Mouse (Mus musculus) midbrain, embryonic 11.5 days (tissue): ENCODE results near the gene St6gal1. TPM values are rescaled to one million over a fixed set of nuclear protein-coding genes. Genes with fewer than 3 reads are reported as not detected.
A peak's percentile ranks its signal among the peaks of the same experiment; 100 is the strongest.

ENCODE experiments used
- ATAC-seq: fragments of 200-750 bp; cut with Nextera tagmentation; 2 replicates; pipeline ENCODE4 v1.8.0; 2017; ENCODE audit warnings: moderate TSS enrichment, moderate library complexity; ENCODE audit not compliant: low FRiP score
- DNase-seq: peaks from one replicate; pipeline ENCODE4 v3.0.0; 2015; ENCODE audit warnings: low spot score; ENCODE audit errors: missing footprints
- H3K27ac ChIP-seq: fragments of 300-500 bp; sonication (generic); 2 replicates; pipeline ENCODE4 v1.5.1; 2014; ENCODE audit warnings: low read depth, low read length
- H3K27me3 ChIP-seq: fragments of 300-500 bp; sonication (generic); 2 replicates; pipeline ENCODE4 v1.6.1; 2014; ENCODE audit warnings: mild to moderate bottlenecking, low read length, moderate library complexity, mixed read lengths; ENCODE audit not compliant: control insufficient read depth, insufficient read depth
- H3K36me3 ChIP-seq: fragments of 300-500 bp; sonication (generic); 2 replicates; pipeline ENCODE4 v1.6.1; 2014; ENCODE audit warnings: mild to moderate bottlenecking, low read length, moderate library complexity, mixed read lengths; ENCODE audit not compliant: control insufficient read depth, insufficient read depth
- H3K4me1 ChIP-seq: fragments of 300-500 bp; sonication (generic); 2 replicates; pipeline ENCODE4 v1.6.1; 2014; ENCODE audit warnings: low read length; ENCODE audit not compliant: control insufficient read depth, insufficient read depth
- H3K4me2 ChIP-seq: fragments of 300-500 bp; sonication (generic); 2 replicates; pipeline ENCODE4 v1.6.1; 2014; ENCODE audit warnings: mild to moderate bottlenecking, moderate library complexity
- H3K4me3 ChIP-seq: fragments of 300-500 bp; sonication (generic); 2 replicates; pipeline ENCODE4 v1.5.1; 2014; ENCODE audit warnings: low read depth, low read length
- H3K9ac ChIP-seq: fragments of 300-500 bp; sonication (generic); 2 replicates; pipeline ENCODE4 v1.6.1; 2014; ENCODE audit warnings: low read length
- H3K9me3 ChIP-seq: fragments of 300-500 bp; sonication (generic); 2 replicates; pipeline ENCODE4 v1.6.1; 2016; ENCODE audit warnings: low read length; ENCODE audit not compliant: control insufficient read depth
- WGBS: fragments of 180-500 bp; shearing (Covaris S2); extraction: QIAGEN DNeasy Blood & Tissue Kit; methylation state at CpG from one replicate; pipeline ENCODE4 v1.1.7; 2014; 5-methylcytosine and 5-hydroxymethylcytosine counted together
- polyA plus RNA-seq: library from polyadenylated mRNA; unstranded; fragments of >200 nt; fragmentation: Nextera tagmentation; extraction: Ambion mirVana; gene quantifications from 2 replicates; pipeline ENCODE4 v1.2.1, GENCODE M21; 2014

St6gal1 gene
- polyA plus RNA-seq, 1 experiment from 2014 or later = 31.8 TPM

DNA sequence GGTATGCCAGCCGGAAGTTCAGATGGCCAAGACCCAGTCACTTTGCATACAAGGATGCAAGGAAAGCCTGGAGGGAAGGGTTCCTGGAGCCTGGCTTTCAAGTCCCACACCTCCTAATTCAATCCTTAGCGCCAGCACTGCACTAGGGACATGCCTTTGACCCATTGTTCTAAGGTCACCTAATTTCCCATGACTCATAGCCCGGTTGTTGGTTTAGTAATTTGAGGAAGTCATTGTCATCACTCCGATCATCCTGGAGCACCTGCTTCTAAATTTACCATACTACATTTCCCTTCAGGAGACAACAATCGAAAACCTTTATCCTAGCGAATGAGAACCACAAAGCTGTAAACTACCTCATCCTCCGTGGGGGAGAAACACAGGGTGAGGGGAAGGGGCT is 10.2 kb upstream of the St6gal1 start:
- Histone ChIP-seq H3K4me1 (no peaks in the 10 kb centered on the region), H3K9me3 (no peaks in the 10 kb centered on the region), H3K27ac (no peak overlapping the region), H3K9ac (no peak overlapping the region), H3K27me3 (no peaks in the 10 kb centered on the region), H3K4me2 (no peak overlapping the region), H3K36me3 (no peaks in the 10 kb centered on the region), H3K4me3 (no peak overlapping the region)
- 83% methylated on average over 7 of the region's 7 CpGs for WGBS
- no peak for DNase-seq
- ATAC-seq = no peak

DNA sequence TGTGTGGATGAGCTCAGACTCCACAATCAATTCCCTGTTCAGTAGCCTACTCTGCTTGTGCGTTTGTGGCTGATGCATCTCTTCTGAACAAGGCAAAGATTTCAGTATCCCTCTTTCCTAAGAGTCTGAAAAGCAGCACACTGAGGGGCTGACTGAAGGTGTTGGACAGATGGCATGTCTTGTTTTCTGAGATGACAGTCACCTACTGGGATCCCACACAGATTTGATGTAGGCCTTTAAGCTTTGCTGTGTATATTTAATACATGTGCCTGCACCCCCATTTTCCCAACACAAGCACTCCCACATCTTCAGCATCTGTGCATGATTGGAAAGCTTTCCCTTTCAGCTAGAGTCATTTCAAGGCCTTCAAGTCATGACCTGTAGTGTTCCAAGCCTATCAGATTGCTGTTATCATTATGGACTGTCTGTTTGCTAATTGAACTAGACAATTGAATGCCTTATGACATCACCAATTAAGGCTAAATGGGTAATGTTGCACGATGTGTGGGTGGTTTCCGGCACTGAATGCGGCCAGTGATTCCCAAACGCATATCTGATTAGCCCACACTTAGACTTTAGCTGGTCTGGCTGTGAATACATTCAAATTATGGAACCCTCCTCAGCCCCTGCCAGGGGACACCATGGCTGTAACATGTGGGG is 9.2 kb upstream of the St6gal1 start:
- Histone ChIP-seq H3K27me3 (no peaks in the 10 kb centered on the region), H3K9ac (no peak overlapping the region), H3K4me3 (no peak overlapping the region), H3K27ac (no peak overlapping the region), H3K9me3 (no peaks in the 10 kb centered on the region), H3K4me2 (no peak overlapping the region), H3K36me3 (no peaks in the 10 kb centered on the region), H3K4me1 (no peaks in the 10 kb centered on the region)
- 89% methylated on average over 5 of the region's 5 CpGs for WGBS
- DNase-seq (no peak), ATAC-seq (no peak)

DNA sequence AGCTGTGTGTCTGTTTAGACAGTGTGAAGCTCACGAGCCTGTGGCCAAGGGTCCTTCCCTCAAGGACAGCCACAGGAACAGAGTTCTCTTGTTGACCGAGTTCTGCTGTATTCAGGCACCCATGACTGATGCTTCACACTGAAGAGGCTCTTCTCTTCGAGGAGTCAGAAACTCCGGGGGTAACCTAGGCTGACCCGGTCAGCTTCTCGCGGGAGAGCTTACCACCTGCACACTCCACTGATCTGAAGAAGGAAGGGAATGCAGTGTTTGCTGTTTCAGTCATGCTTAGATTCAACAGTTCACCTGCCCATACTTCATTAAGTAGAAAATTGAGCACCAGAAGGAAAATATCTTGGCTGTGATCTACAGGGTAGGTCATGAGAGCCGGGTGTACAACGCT is 8.2 kb upstream of the St6gal1 start:
- Histone ChIP-seq H3K4me3 (no peak overlapping the region), H3K9ac (no peak overlapping the region), H3K9me3 (no peaks in the 10 kb centered on the region), H3K36me3 (no peaks in the 10 kb centered on the region), H3K4me2 (no peak overlapping the region), H3K27me3 (no peaks in the 10 kb centered on the region), H3K27ac (no peak overlapping the region), H3K4me1 (no peaks in the 10 kb centered on the region)
- DNase-seq (peak; percentile 73), ATAC-seq (no peak)
- 90% methylated on average over 9 of the region's 9 CpGs for WGBS

DNA sequence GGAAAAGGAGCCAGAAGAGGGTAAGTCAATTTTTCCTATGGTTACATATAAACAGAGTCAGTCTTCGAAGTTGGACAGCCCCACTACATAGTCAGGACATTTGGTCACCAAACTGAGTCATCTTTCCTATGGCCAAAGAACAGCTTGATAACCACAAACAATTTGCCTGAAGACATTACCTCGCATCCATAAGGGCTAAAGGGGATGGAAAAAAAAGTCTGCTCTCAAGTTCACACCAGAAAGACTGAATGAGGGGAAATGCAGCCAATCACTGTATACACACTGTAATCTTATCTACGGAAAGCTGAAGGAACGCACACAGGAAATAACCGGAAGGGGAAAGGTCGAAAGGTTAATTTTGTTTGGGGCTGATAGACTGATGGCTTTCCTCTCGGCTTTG is 6.2 kb upstream of the St6gal1 start:
- 81% methylated on average over 7 of the region's 7 CpGs for WGBS
- H3K9ac ChIP-seq = no peak overlapping the region
- H3K4me1 ChIP-seq = no peaks in the 10 kb centered on the region
- ATAC-seq (no peak), DNase-seq (no peak)
- no peaks in the 10 kb centered on the region for H3K27me3 ChIP-seq
- no peak overlapping the region for H3K4me2 ChIP-seq
- no peaks in the 10 kb centered on the region for H3K9me3 ChIP-seq
- no peak overlapping the region for H3K4me3 ChIP-seq
- no peak overlapping the region for H3K27ac ChIP-seq
- H3K36me3 ChIP-seq = no peaks in the 10 kb centered on the region

DNA sequence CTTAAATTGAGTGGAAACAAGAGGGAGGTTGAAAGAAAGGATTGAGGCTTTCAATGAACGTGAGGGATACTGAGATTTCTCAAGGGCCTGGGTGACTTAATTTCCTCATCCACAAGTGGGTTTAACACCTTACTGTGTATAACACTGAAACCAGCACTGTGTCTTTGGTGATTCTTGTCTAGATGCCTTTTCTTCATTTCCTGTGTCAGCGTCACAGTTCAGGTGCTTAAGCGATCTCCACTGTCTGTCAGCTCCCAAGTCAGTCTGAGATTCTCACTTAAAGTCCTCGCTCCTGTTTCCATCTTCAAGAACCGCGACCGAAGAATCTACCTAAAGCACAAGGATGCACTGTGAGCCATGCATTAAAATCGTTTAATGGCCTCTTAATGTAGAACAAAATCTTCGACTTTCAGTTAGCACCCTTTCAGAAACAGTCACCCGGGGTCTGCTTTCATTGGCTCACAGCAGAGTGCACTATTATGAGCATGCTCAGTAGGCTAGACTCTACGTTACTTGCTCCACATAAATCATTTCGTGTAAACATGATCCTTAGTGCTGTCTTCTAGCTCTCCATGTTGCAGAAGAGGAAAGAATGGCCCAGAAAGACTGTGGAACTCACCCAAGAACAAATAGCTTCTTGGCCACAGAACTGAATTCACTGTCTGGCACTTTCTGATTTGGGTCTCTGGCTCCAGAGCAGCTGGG is 1.2 kb upstream of the St6gal1 start:
- Histone ChIP-seq H3K9ac (no peak overlapping the region), H3K4me1 (peaks cover 7% of the 10 kb centered on the region; the same call in 1 of the 2 replicates), H3K9me3 (no peaks in the 10 kb centered on the region), H3K4me3 (no peak overlapping the region), H3K4me2 (no peak overlapping the region), H3K36me3 (no peaks in the 10 kb centered on the region), H3K27ac (no peak overlapping the region), H3K27me3 (no peaks in the 10 kb centered on the region)
- no peak for DNase-seq
- ATAC-seq = no peak
- 77% methylated on average over 12 of the region's 12 CpGs for WGBS

DNA sequence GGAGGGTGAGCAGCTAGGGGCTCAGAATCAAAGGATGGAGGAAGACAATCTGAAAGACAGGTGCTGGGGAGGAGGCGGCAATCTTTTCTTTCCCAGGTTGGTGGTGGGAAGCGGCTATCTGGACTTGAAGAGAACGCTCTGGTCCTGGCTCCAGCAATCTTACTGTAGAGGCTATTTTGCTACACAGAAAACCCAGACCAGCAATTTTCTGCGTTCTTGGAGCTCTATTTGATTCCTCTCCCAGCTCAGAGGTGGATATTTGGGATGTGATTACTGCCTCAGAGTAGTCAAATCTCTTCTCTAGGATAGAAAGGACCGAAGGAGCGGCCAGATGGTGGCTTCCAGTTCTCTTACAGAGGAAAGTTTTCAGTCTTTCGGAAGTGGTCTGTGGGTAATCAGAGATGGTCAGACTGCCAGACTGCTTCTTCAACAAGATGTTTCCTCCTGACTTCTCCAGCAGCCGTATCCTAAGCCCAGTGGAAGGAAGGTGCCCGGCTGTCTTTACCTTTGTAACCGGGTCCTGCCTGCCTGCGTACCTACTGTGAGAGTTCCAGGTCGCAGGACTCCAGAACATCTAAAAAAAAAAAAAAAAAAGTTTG is 570 bp upstream of the St6gal1 start:
- no peak for ATAC-seq
- peak overlapping the region; percentile 96 for H3K9ac ChIP-seq
- WGBS = 34% methylated on average over 12 of the region's 12 CpGs

DNA sequence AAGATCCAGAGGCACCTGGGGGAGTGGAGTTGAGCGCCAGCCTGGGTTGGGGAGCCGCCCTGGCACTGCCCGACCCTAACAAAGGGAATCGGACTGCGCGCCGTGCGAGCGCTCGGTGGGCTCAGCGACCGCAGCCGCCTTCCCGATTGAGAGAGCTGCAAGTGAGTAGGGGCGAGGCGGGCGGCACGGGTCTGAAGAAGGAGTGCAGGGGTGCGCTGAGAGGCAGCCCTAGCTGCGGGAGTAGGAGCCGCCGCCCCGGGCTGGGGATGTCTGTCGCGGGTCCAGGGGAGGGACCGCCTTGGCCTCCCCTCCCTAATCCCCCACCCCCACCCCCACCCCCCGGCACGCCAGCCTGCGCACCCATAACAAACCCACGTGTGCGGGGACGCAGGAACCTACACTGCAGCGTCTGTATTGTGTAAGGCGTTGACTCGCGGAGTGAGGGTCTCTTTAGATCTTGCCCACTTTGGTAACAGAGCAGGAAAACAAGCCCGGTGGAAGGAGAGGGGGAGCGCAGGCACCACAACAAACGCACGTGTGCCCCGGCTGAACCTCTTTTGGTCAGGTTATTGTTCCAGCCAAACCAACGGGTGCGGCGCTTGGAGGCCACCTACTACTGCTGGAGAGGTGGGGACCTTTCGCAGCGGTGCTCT is 655 bp downstream of the St6gal1 start:
- no peaks in the 10 kb centered on the region for H3K27me3 ChIP-seq
- H3K9me3 ChIP-seq = no peaks in the 10 kb centered on the region
- peak overlapping the region; percentile 96 for H3K9ac ChIP-seq
- peak overlapping the region; percentile 77 for H3K27ac ChIP-seq
- WGBS = under 1% methylated on average over 46 of the region's 46 CpGs
- peaks cover 10% of the 10 kb centered on the region; the same call in 1 of the 2 replicates for H3K4me1 ChIP-seq
- no peaks in the 10 kb centered on the region for H3K36me3 ChIP-seq
- H3K4me2 ChIP-seq = peak overlapping the region; percentile 93
- H3K4me3 ChIP-seq = peak overlapping the region; percentile 79
- ATAC-seq = peak; percentile 78
- DNase-seq = peak; percentile 95

More for the DNA sequence above, 570 bp upstream of the St6gal1 start:
- Histone ChIP-seq H3K9me3 (no peaks in the 10 kb centered on the region), H3K27ac (no peak overlapping the region), H3K4me1 (peaks cover 10% of the 10 kb centered on the region; the same call in 1 of the 2 replicates), H3K4me3 (peak overlapping the region; percentile 79), H3K36me3 (no peaks in the 10 kb centered on the region), H3K4me2 (peak overlapping the region; percentile 93), H3K27me3 (no peaks in the 10 kb centered on the region)
- DNase-seq = peak; percentile 86

DNA sequence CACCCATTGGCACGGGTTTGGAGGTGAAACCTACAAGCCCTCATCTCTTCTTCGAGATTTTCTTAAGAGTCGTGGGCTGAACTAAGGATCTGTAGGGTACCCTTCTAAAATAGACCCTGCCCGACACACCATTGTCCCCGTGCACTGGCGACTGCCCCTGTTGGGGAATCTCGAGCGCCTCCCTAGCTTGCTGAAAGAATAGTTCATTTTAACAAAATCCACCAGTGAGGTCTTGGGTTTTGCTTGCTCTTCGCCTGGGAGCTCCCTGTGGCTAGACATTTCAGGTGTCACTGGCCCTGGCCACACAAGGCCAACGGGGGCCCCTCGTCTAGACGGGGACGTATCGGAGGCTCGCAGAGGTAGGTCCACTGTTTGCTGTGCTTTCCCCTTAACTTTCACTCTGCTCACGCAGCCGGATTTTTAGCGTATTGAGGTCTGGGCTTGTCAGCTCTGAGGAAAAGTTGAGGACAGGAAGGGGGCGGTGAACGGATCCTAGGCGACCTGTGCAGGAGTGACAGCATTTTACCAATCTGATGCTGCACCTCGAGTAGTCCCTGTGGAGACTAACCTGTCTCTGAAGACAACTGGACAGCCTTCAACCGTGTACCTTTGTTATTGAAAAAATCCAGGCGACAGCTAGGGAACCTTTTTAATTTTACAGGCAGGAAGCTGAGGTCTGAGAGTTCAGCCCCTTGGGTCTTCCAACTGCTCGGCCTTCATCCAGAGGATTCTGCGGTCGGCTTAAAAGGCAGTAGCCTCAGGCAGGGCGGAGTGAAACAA is 1.5 kb downstream of the St6gal1 start:
- DNase-seq (peak; percentile 95), ATAC-seq (peak; percentile 63)
- no peaks in the 10 kb centered on the region for H3K36me3 ChIP-seq
- peak overlapping the region; percentile 79 for H3K4me3 ChIP-seq
- peak overlapping the region; percentile 96 for H3K9ac ChIP-seq
- H3K27ac ChIP-seq = peak overlapping the region; percentile 77
- no peaks in the 10 kb centered on the region for H3K9me3 ChIP-seq
- H3K4me2 ChIP-seq = peak overlapping the region; percentile 93
- 0% methylated on average over 28 of the region's 28 CpGs for WGBS
- no peaks in the 10 kb centered on the region for H3K27me3 ChIP-seq
- H3K4me1 ChIP-seq = peaks cover 10% of the 10 kb centered on the region; the same call in 1 of the 2 replicates
